Comparison of ENCODE assay signal across 10 mouse cellular contexts in the genomic region with DNA sequence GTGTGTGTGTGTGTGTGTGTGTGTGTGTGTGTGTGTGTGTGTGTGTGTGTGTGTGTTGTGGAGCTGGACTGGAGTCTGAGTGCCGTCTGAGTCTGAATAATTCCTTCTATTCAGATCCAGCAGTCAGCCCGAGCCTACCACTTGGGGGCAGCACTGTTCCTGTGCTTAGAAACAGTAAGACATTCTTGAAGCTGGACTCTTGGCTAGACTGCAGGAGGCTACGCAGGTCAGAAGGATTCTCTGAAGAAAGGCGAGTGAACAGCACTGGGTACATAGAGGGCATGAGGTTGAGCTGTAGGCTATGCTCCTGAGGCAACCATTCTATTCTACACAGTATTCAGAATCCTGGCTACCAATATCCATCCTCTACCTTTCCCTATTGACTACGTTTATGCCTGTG.
DNase-seq lines count a peak whose midpoint lies in the region; ATAC-seq and TF ChIP-seq lines count a peak whose summit lies in the region.
"Had no signal": no experiment of that assay in that cellular context is flagged by ENCODE, and none has a peak within 500 bp of the region (broad histone marks: within the 10 kb centered on the region; RNA-seq: fewer than 3 reads in every experiment).

No protein-coding gene starts in this region.

- no peak overlapping the region for H3K4me2 ChIP-seq in liver, embryonic 14.5 days (ENCODE audit: low read depth)
- H3K4me2 ChIP-seq: embryonic facial prominence, embryonic 13.5 days; stomach, embryonic 15.5 days had no signal

- 27% methylated on average over 5 of the region's 5 CpGs for WGBS in liver, embryonic 14.5 days (ENCODE audit: insufficient replicate concordance)

- no peaks in the 10 kb centered on the region for H3K9me3 ChIP-seq in liver, embryonic 14.5 days (ENCODE audit: control insufficient read depth, low read length)
- H3K9me3 ChIP-seq: embryonic facial prominence, embryonic 13.5 days; stomach, embryonic 15.5 days had no signal

- no peaks in the 10 kb centered on the region for H3K36me3 ChIP-seq in liver, embryonic 14.5 days (replicated peaks; ENCODE audit: control insufficient read depth, insufficient read depth, low read depth)
- H3K36me3 ChIP-seq: embryonic facial prominence, embryonic 13.5 days; stomach, embryonic 15.5 days had no signal

- intact Hi-C loops in gastrocnemius, postnatal 36 days (cut with DNase I) = no loop called here

- TF ChIP-seq CTCF in liver, embryonic 14.5 days (IDR thresholded peaks at IDR 0.05; ENCODE audit: low read depth) = peak; percentile 66

- H3K4me3 ChIP-seq in liver, embryonic 14.5 days (ENCODE audit: insufficient read depth in 1 of 2, low read depth in 2 of 2, low read length in 2 of 2) = no peak overlapping the region
- H3K4me3 ChIP-seq: embryonic facial prominence, embryonic 13.5 days; stomach, embryonic 15.5 days had no signal

- TF ChIP-seq EP300 in liver, embryonic 14.5 days (IDR thresholded peaks at IDR 0.05; ENCODE audit: low read depth) = no peak

- H3K27ac ChIP-seq in liver, embryonic 14.5 days = no peak overlapping the region
- H3K27ac ChIP-seq: embryonic facial prominence, embryonic 13.5 days; stomach, embryonic 15.5 days had no signal

- ATAC-seq in liver, embryonic 14.5 days (ENCODE audit: insufficient read depth) = no peak

- no peak overlapping the region for H3K9ac ChIP-seq in liver, embryonic 14.5 days (replicated peaks)
- H3K9ac ChIP-seq: embryonic facial prominence, embryonic 13.5 days; stomach, embryonic 15.5 days had no signal

- no peaks in the 10 kb centered on the region for H3K4me1 ChIP-seq in liver, embryonic 14.5 days (replicated peaks; ENCODE audit: control insufficient read depth in 2 of 2, insufficient read depth in 2 of 2, low read length in 1 of 2)
- H3K4me1 ChIP-seq: embryonic facial prominence, embryonic 13.5 days; stomach, embryonic 15.5 days had no signal

- DNase-seq in 3T3-L1 (ENCODE audit: low read depth, low spot score) = peak; percentile 84
- DNase-seq in adrenal gland, adult (ENCODE audit: inconsistent age in 2 of 2, low spot score in 1 of 2) = peak; percentile 79 to 93
- peak; percentile 92 for DNase-seq in embryo, embryonic 10 days (ENCODE audit: low spot score)
- DNase-seq in gastrocnemius, postnatal 36 days = peak; percentile 55 to 65
- DNase-seq in kidney, postnatal 10 days = peak; percentile 88
- DNase-seq in liver, embryonic 14.5 days (ENCODE audit: low read depth in 3 of 3, low spot score in 3 of 3) = peak in 1 of 3 experiments; percentile 7
- peak; percentile 46 for DNase-seq in ovary, postnatal 10 days (ENCODE audit: low spot score)
- peak; percentile 73 for DNase-seq in thymus, postnatal 4 days

- H3K27me3 ChIP-seq in liver, embryonic 14.5 days (ENCODE audit: control insufficient read depth, insufficient read depth, low read length) = no peaks in the 10 kb centered on the region
- H3K27me3 ChIP-seq: embryonic facial prominence, embryonic 13.5 days; stomach, embryonic 15.5 days had no signal
